Mouse (Mus musculus): ENCODE measurements around the gene Eqtn. TPM values are rescaled to one million over a fixed set of nuclear protein-coding genes. Genes with fewer than 3 reads are reported as not detected.

The Eqtn gene
- polyA plus RNA-seq (2016; fragmentation: Nextera tagmentation; extraction: Ambion mirVana): 0.17 TPM in 1 of 2 replicates, not detected in the other

- Histone ChIP-seq H3K9me3 (no peaks in the 10 kb centered on the region), H3K4me3 (no peak within 1 kb of the TSS), H3K4me1 (no peaks in the 10 kb centered on the region), H3K36me3 (replicated peaks) (no peaks in the 10 kb centered on the region), H3K27me3 (replicated peaks; ENCODE audit: low read depth, poor library complexity, severe bottlenecking) (no peaks in the 10 kb centered on the region), H3K27ac (replicated peaks) (no peak within 1 kb of the TSS)
- DNase-seq (ENCODE audit: low spot score): no peak
Observed at GRCm38 (mm10) chr4:94928743-94929142, at the start of gene Eqtn. Gene Eqtn (minus strand): TSS chr4:94928843.

GRCm38 (mm10) chr4:94973321-94973720 lies 44.7 kb upstream of the Eqtn start:
- H3K27ac ChIP-seq (replicated peaks): no peak overlapping the region
- H3K9me3 ChIP-seq: no peaks in the 10 kb centered on the region
- no peaks in the 10 kb centered on the region for H3K27me3 ChIP-seq (replicated peaks; ENCODE audit: low read depth, poor library complexity, severe bottlenecking)
- H3K4me3 ChIP-seq: no peak overlapping the region
- H3K36me3 ChIP-seq (replicated peaks): peaks cover 53% of the 10 kb centered on the region
- peaks cover 14% of the 10 kb centered on the region for H3K4me1 ChIP-seq
- 91% methylated on average over 2 of the region's 2 CpGs for WGBS
- no peak for DNase-seq (ENCODE audit: low spot score)

GRCm38 (mm10) chr4:94952773-94953172 lies 24.1 kb upstream of the Eqtn start:
- Histone ChIP-seq H3K4me3 (no peak overlapping the region), H3K36me3 (replicated peaks) (peaks cover 95% of the 10 kb centered on the region), H3K9me3 (no peaks in the 10 kb centered on the region), H3K27me3 (replicated peaks; ENCODE audit: low read depth, poor library complexity, severe bottlenecking) (no peaks in the 10 kb centered on the region), H3K27ac (replicated peaks) (no peak overlapping the region), H3K4me1 (no peaks in the 10 kb centered on the region)
- 87% methylated on average over 3 of the region's 3 CpGs for WGBS
- DNase-seq (ENCODE audit: low spot score): no peak

GRCm38 (mm10) chr4:94941221-94941855 lies 12.7 kb upstream of the Eqtn start:
- WGBS: 75% methylated on average over 11 of the region's 11 CpGs
- no peaks in the 10 kb centered on the region for H3K4me1 ChIP-seq
- DNase-seq (ENCODE audit: low spot score): no peak
- no peak overlapping the region for H3K27ac ChIP-seq (replicated peaks)
- no peak overlapping the region for H3K4me3 ChIP-seq
- H3K36me3 ChIP-seq (replicated peaks): peaks cover 77% of the 10 kb centered on the region
- H3K9me3 ChIP-seq: no peaks in the 10 kb centered on the region
- H3K27me3 ChIP-seq (replicated peaks; ENCODE audit: low read depth, poor library complexity, severe bottlenecking): no peaks in the 10 kb centered on the region

GRCm38 (mm10) chr4:94901780-94902179 lies 26.9 kb downstream of the Eqtn start:
- H3K27me3 ChIP-seq (replicated peaks; ENCODE audit: low read depth, poor library complexity, severe bottlenecking): no peaks in the 10 kb centered on the region
- no peaks in the 10 kb centered on the region for H3K9me3 ChIP-seq
- H3K4me1 ChIP-seq: no peaks in the 10 kb centered on the region
- H3K36me3 ChIP-seq (replicated peaks): no peaks in the 10 kb centered on the region
- WGBS: 80% methylated on average over 3 of the region's 3 CpGs
- no peak overlapping the region for H3K4me3 ChIP-seq
- DNase-seq (ENCODE audit: low spot score): no peak
- H3K27ac ChIP-seq (replicated peaks): no peak overlapping the region

GRCm38 (mm10) chr4:94900744-94901143 lies 27.9 kb downstream of the Eqtn start:
- WGBS: 31% methylated on average over 2 of the region's 2 CpGs
- Histone ChIP-seq H3K4me1 (no peaks in the 10 kb centered on the region), H3K36me3 (replicated peaks) (no peaks in the 10 kb centered on the region), H3K9me3 (no peaks in the 10 kb centered on the region), H3K27ac (replicated peaks) (no peak overlapping the region), H3K27me3 (replicated peaks; ENCODE audit: low read depth, poor library complexity, severe bottlenecking) (no peaks in the 10 kb centered on the region), H3K4me3 (no peak overlapping the region)
- no peak for DNase-seq (ENCODE audit: low spot score)

Other genes starting within 250 kb of the Eqtn start
- gene Tek, start 189.6 kb downstream of the Eqtn start, polyA plus RNA-seq (2016; fragmentation: Nextera tagmentation; extraction: Ambion mirVana): 9.4 TPM in 2 replicates
- 29.2 and 32.9 TPM in 2 replicates for gene Mysm1, start 50.3 kb upstream of the Eqtn start, polyA plus RNA-seq (2016; fragmentation: Nextera tagmentation; extraction: Ambion mirVana)
- gene Jun, start 123.4 kb upstream of the Eqtn start, polyA plus RNA-seq (2016; fragmentation: Nextera tagmentation; extraction: Ambion mirVana): 69.8 and 78.0 TPM in 2 replicates